ENCODE assay signal across 13 mouse cellular contexts in the genomic region with DNA sequence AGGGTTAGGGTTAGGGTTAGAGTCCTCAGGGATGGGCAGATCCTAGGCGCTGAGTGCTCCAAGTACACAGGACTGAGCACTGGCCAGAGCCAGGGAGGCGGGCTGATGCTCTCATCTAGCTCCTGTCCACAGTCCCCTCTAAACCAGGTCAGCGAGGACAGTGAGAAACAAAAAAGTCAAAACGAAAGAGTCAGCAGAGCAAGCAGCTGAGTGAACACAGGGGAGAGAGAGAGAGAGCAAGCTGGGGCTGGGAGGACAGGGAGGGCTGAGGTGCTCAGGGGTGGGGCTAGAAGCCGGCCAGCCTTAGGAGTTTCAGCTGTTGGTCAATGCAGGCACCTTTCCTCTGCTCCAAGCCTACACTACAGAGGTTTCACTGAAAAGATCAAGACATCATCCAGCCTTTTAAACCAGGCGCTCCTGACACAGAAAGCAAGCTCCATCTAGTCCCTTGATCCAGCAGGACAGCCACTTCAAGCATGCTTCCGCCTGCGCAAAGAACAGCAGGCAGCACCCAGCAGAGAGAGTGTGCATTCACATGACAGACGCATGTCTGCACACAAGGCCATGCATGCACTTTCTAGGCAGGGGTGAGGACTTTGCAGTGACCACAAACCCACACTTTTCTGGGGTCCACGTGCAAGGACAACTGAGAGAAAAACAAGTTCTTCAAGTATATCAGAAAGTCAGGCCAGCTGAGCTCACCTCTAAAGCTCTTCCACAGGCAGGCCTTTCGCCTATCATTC. TPM values are rescaled to one million over a fixed set of nuclear protein-coding genes. Genes with fewer than 3 reads are reported as not detected.
DNase-seq lines count a peak whose midpoint lies in the region; ATAC-seq and TF ChIP-seq lines count a peak whose summit lies in the region.
"Had no signal": no experiment of that assay in that cellular context is flagged by ENCODE, and none has a peak within 500 bp of the region (broad histone marks: within the 10 kb centered on the region; RNA-seq: fewer than 3 reads in every experiment).

No protein-coding gene starts in this region.

- 42% methylated on average over 11 of the region's 11 CpGs for WGBS in hindbrain, embryonic 12.5 days
- WGBS in hindbrain, postnatal 0 days, result 56% methylated on average over 11 of the region's 11 CpGs
- WGBS in forebrain, embryonic 12.5 days, result 46% methylated on average over 11 of the region's 11 CpGs

- H3K9me3 ChIP-seq in hindbrain, embryonic 12.5 days (replicated peaks), result no peaks in the 10 kb centered on the region
- H3K9me3 ChIP-seq in hindbrain, postnatal 0 days (ENCODE audit: low read length), result no peaks in the 10 kb centered on the region
- no peaks in the 10 kb centered on the region for H3K9me3 ChIP-seq in forebrain, embryonic 12.5 days
- H3K9me3 ChIP-seq: embryonic facial prominence, embryonic 12.5 days; midbrain, embryonic 15.5 days had no signal

- no peak for DNase-seq in hindbrain, postnatal 0 days (ENCODE audit: low spot score)
- peak; percentile 47 to 53 for DNase-seq in spleen, postnatal 10 days (ENCODE audit: low spot score in 2 of 2)
- no peak for DNase-seq in spleen, postnatal 4 days (ENCODE audit: low spot score in 2 of 2)
- DNase-seq in liver, result peak; percentile 75
- peak; percentile 65 for DNase-seq in yolk sac, embryonic 10.5 days (ENCODE audit: low spot score)
- DNase-seq in ovary, postnatal 10 days (ENCODE audit: low spot score), result no peak
- DNase-seq: cerebellum, adult 11-12 months; heart, postnatal 14 days; thymus, postnatal 25 days had no signal

- TF ChIP-seq CTCF in hindbrain, postnatal 0 days (IDR thresholded peaks at IDR 0.05; ENCODE audit: low read depth), result no peak

- peaks cover 18% of the 10 kb centered on the region for H3K4me1 ChIP-seq in hindbrain, embryonic 12.5 days
- H3K4me1 ChIP-seq in hindbrain, postnatal 0 days (ENCODE audit: insufficient read depth, low read length), result peaks cover 6% of the 10 kb centered on the region; the same call in 1 of the 2 replicates
- H3K4me1 ChIP-seq in forebrain, embryonic 12.5 days, result peaks cover 17% of the 10 kb centered on the region

- H3K36me3 ChIP-seq in hindbrain, embryonic 12.5 days, result no peaks in the 10 kb centered on the region
- no peaks in the 10 kb centered on the region for H3K36me3 ChIP-seq in hindbrain, postnatal 0 days (ENCODE audit: insufficient read depth, low read length)
- no peaks in the 10 kb centered on the region for H3K36me3 ChIP-seq in forebrain, embryonic 12.5 days (replicated peaks)
- H3K36me3 ChIP-seq: embryonic facial prominence, embryonic 12.5 days; midbrain, embryonic 15.5 days had no signal

- no peak overlapping the region for H3K4me2 ChIP-seq in hindbrain, embryonic 12.5 days (replicated peaks)
- no peak overlapping the region for H3K4me2 ChIP-seq in hindbrain, postnatal 0 days (ENCODE audit: low read depth, low read length)
- no peak overlapping the region for H3K4me2 ChIP-seq in forebrain, embryonic 12.5 days
- H3K4me2 ChIP-seq: embryonic facial prominence, embryonic 12.5 days; midbrain, embryonic 15.5 days had no signal

- peak overlapping the region; percentile 27; the same call in 1 of the 2 replicates for H3K9ac ChIP-seq in hindbrain, embryonic 12.5 days
- no peak overlapping the region for H3K9ac ChIP-seq in hindbrain, postnatal 0 days (replicated peaks; ENCODE audit: low read length)
- no peak overlapping the region for H3K9ac ChIP-seq in forebrain, embryonic 12.5 days
- H3K9ac ChIP-seq: embryonic facial prominence, embryonic 12.5 days; midbrain, embryonic 15.5 days had no signal

- no peak overlapping the region for H3K4me3 ChIP-seq in hindbrain, embryonic 12.5 days
- H3K4me3 ChIP-seq in hindbrain, postnatal 0 days (ENCODE audit: low read length), result no peak overlapping the region
- no peak overlapping the region; the same call in 1 of the 2 replicates for H3K4me3 ChIP-seq in forebrain, embryonic 12.5 days (replicated peaks)
- H3K4me3 ChIP-seq: embryonic facial prominence, embryonic 12.5 days; midbrain, embryonic 15.5 days had no signal

- peaks cover 47% of the 10 kb centered on the region for H3K27me3 ChIP-seq in hindbrain, embryonic 12.5 days
- H3K27me3 ChIP-seq in hindbrain, postnatal 0 days (ENCODE audit: insufficient read depth, low read length), result peaks cover 10% of the 10 kb centered on the region
- H3K27me3 ChIP-seq in forebrain, embryonic 12.5 days, result peaks cover 48% of the 10 kb centered on the region

- no peak for ATAC-seq in hindbrain, embryonic 12.5 days (ENCODE audit: low FRiP score)
- no peak for ATAC-seq in hindbrain, postnatal 0 days
- ATAC-seq in forebrain, embryonic 12.5 days (ENCODE audit: low FRiP score), result no peak
- ATAC-seq: midbrain, embryonic 15.5 days had no signal

- no peak overlapping the region for H3K27ac ChIP-seq in hindbrain, embryonic 12.5 days
- H3K27ac ChIP-seq in hindbrain, postnatal 0 days, result no peak overlapping the region
- H3K27ac ChIP-seq in forebrain, embryonic 12.5 days, result no peak overlapping the region
- H3K27ac ChIP-seq: embryonic facial prominence, embryonic 12.5 days; midbrain, embryonic 15.5 days had no signal

RNA-seq across cellular contexts. Expression of gene Tent5c, which starts 3.6 kb away (rescaled TPM):
- polyA plus RNA-seq in hindbrain, embryonic 12.5 days (2016; fragmentation: Nextera tagmentation; extraction: Ambion mirVana), result 7.2 and 8.6 TPM in 2 replicates
- total RNA-seq in hindbrain, postnatal 0 days (2014; rRNA removed), result 2.9 and 3.7 TPM in 2 replicates
- 1.1 and 1.2 TPM in 2 replicates for polyA plus RNA-seq in hindbrain, postnatal 0 days (2015; fragmentation: Nextera tagmentation; extraction: Ambion mirVana)
- 5.6 and 6.2 TPM in 2 replicates for polyA plus RNA-seq in forebrain, embryonic 12.5 days (2016; fragmentation: Nextera tagmentation; extraction: Ambion mirVana)

Comparison
In these comparisons a context has a peak if more than half of its experiments do, and no peak if none do; other contexts are left out.
1. DNase-seq: peak in spleen, postnatal 10 days (2 of 2), liver (single experiment) and yolk sac, embryonic 10.5 days (single experiment); none in hindbrain, postnatal 0 days (single experiment), spleen, postnatal 4 days (0 of 2) and ovary, postnatal 10 days (single experiment).